Comparison of ENCODE assay signal across 25 mouse cellular contexts in genomic region chr1:134211043-134211442, GRCm38 (mm10). TPM values are rescaled to one million over a fixed set of nuclear protein-coding genes. Genes with fewer than 3 reads are reported as not detected.
DNase-seq lines count a peak whose midpoint lies in the region; ATAC-seq lines count a peak whose summit lies in the region.
"Had no signal": no experiment of that assay in that cellular context is flagged by ENCODE, and none has a peak within 500 bp of the region (broad histone marks: within the 10 kb centered on the region; RNA-seq: fewer than 3 reads in every experiment).

No protein-coding gene starts in this region.

- ATAC-seq in kidney, embryonic 16.5 days (ENCODE audit: low FRiP score, low TSS enrichment), result peak; percentile 4; the same call in 1 of the 2 replicates
- ATAC-seq in embryonic facial prominence, embryonic 12.5 days (ENCODE audit: insufficient number of reproducible peaks, insufficient read depth, low FRiP score, low TSS enrichment), result no peak
- ATAC-seq: forebrain, embryonic 16.5 days; hindbrain, postnatal 0 days; Patski had no signal

- H3K9me3 ChIP-seq in kidney, embryonic 16.5 days (ENCODE audit: low read length), result no peaks in the 10 kb centered on the region
- H3K9me3 ChIP-seq in embryonic facial prominence, embryonic 12.5 days, result no peaks in the 10 kb centered on the region
- H3K9me3 ChIP-seq: forebrain, embryonic 10.5 days; heart, embryonic 13.5 days; stomach, embryonic 15.5 days had no signal

- no peak overlapping the region; the same call in 1 of the 2 replicates for H3K4me2 ChIP-seq in kidney, embryonic 16.5 days (replicated peaks; ENCODE audit: low read depth, low read length)
- no peak overlapping the region for H3K4me2 ChIP-seq in embryonic facial prominence, embryonic 12.5 days (replicated peaks)
- H3K4me2 ChIP-seq: heart, embryonic 13.5 days; stomach, embryonic 15.5 days had no signal

- peak; percentile 63 to 66 for DNase-seq in cerebellum, postnatal 25 days
- no peak for DNase-seq in cerebellum, adult 11-12 months
- no peak for DNase-seq in kidney, postnatal 10 days
- DNase-seq in brain, adult 2 months (ENCODE audit: low read depth, low spot score), result peak; percentile 71
- DNase-seq in thymus, postnatal 10 days (ENCODE audit: low spot score in 2 of 2), result no peak
- DNase-seq: B cell, adult 2 months; gastrocnemius, postnatal 10 days; heart, adult 11 months; heart, postnatal 14 days; kidney, adult 2 months; right cerebral cortex, adult 18-20 months; thymus, adult 2 months had no signal

- H3K27ac ChIP-seq in kidney, embryonic 16.5 days (ENCODE audit: low read length), result peak overlapping the region; percentile 78
- peak overlapping the region; percentile 52; the same call in 1 of the 2 replicates for H3K27ac ChIP-seq in embryonic facial prominence, embryonic 12.5 days
- H3K27ac ChIP-seq: forebrain, embryonic 10.5 days; heart, embryonic 13.5 days; hindbrain, postnatal 0 days; macrophage; stomach, embryonic 15.5 days had no signal

- no peak overlapping the region for H3K4me3 ChIP-seq in kidney, embryonic 16.5 days (ENCODE audit: low read length)
- H3K4me3 ChIP-seq in embryonic facial prominence, embryonic 12.5 days, result no peak overlapping the region
- H3K4me3 ChIP-seq: forebrain, embryonic 10.5 days; heart, embryonic 13.5 days; stomach, embryonic 15.5 days had no signal

- H3K9ac ChIP-seq in kidney, embryonic 16.5 days (replicated peaks; ENCODE audit: low read length), result peak overlapping the region; percentile 24; the same call in 1 of the 2 replicates
- H3K9ac ChIP-seq in embryonic facial prominence, embryonic 12.5 days, result no peak overlapping the region
- H3K9ac ChIP-seq: heart, embryonic 13.5 days; stomach, embryonic 15.5 days had no signal

- no peaks in the 10 kb centered on the region for H3K27me3 ChIP-seq in kidney, embryonic 16.5 days (ENCODE audit: insufficient read depth, low read length)
- no peaks in the 10 kb centered on the region for H3K27me3 ChIP-seq in embryonic facial prominence, embryonic 12.5 days
- H3K27me3 ChIP-seq: CH12.LX; Patski; stomach, embryonic 15.5 days had no signal

- H3K36me3 ChIP-seq in kidney, embryonic 16.5 days (ENCODE audit: insufficient read depth, low read length), result no peaks in the 10 kb centered on the region
- H3K36me3 ChIP-seq in embryonic facial prominence, embryonic 12.5 days, result no peaks in the 10 kb centered on the region
- H3K36me3 ChIP-seq: forebrain, embryonic 10.5 days; G1E; heart, embryonic 13.5 days; stomach, embryonic 15.5 days had no signal

- WGBS in kidney, embryonic 16.5 days, result 36% methylated on average over 6 of the region's 6 CpGs
- 47% methylated on average over 6 of the region's 6 CpGs for WGBS in embryonic facial prominence, embryonic 12.5 days

- peaks cover 42% of the 10 kb centered on the region for H3K4me1 ChIP-seq in kidney, embryonic 16.5 days (ENCODE audit: insufficient read depth, low read length)
- H3K4me1 ChIP-seq in embryonic facial prominence, embryonic 12.5 days, result peaks cover 23% of the 10 kb centered on the region

RNA-seq across cellular contexts. Expression of gene Mybph, which starts 17.8 kb away (rescaled TPM):
- 1.6 and 1.7 TPM in 2 replicates for polyA plus RNA-seq in kidney, embryonic 16.5 days (2015; fragmentation: Nextera tagmentation; extraction: Ambion mirVana)
- 19.9 and 28.3 TPM in 2 replicates for polyA plus RNA-seq in embryonic facial prominence, embryonic 12.5 days (2016; fragmentation: Nextera tagmentation; extraction: Ambion mirVana)
- polyA plus RNA-seq: forebrain, embryonic 16.5 days; G1E; liver, adult 2 months; macrophage; midbrain, postnatal 0 days; Patski had no signal

RNA-seq across cellular contexts. Expression of gene Adora1, which starts 24.2 kb away (rescaled TPM):
- 10.4 and 10.6 TPM in 2 replicates for polyA plus RNA-seq in kidney, embryonic 16.5 days (2015; fragmentation: Nextera tagmentation; extraction: Ambion mirVana)
- 1.7 and 2.1 TPM in 2 replicates for polyA plus RNA-seq in embryonic facial prominence, embryonic 12.5 days (2016; fragmentation: Nextera tagmentation; extraction: Ambion mirVana)
- polyA plus RNA-seq: G1E, macrophage had no signal

RNA-seq across cellular contexts. Expression of gene Chil1, which starts 29.1 kb away (rescaled TPM):
- polyA plus RNA-seq in kidney, embryonic 16.5 days (2015; fragmentation: Nextera tagmentation; extraction: Ambion mirVana), result 0.85 and 1.4 TPM in 2 replicates
- 1.9 and 3.6 TPM in 2 replicates for polyA plus RNA-seq in embryonic facial prominence, embryonic 12.5 days (2016; fragmentation: Nextera tagmentation; extraction: Ambion mirVana)
- polyA plus RNA-seq: forebrain, embryonic 10.5 days; G1E had no signal

Comparison
In these comparisons a context has a peak if more than half of its experiments do, and no peak if none do; other contexts are left out.
1. DNase-seq: peak in cerebellum, postnatal 25 days (2 of 2) and brain, adult 2 months (single experiment); none in cerebellum, adult 11-12 months (single experiment), kidney, postnatal 10 days (single experiment) and thymus, postnatal 10 days (0 of 2).